Mouse (Mus musculus) forebrain, embryonic 10.5 days (tissue): Measurements from ENCODE around the gene Sipa1. TPM values are rescaled to one million over a fixed set of nuclear protein-coding genes. Genes with fewer than 3 reads are reported as not detected.

Experiments used
- DNase-seq: peaks from one replicate; pipeline ENCODE4 v3.0.0-alpha.2; 2017; ENCODE audit warnings: low spot score; ENCODE audit errors: extremely low spot score
- H3K27ac ChIP-seq: fragments of 300-500 bp; sonication (generic); 2 replicates; pipeline ENCODE4 v1.5.1; 2016; ENCODE audit warnings: mild to moderate bottlenecking
- H3K27me3 ChIP-seq: fragments of 300-500 bp; sonication (generic); 2 replicates; pipeline ENCODE4 v1.6.1; 2016; ENCODE audit warnings: mild to moderate bottlenecking; ENCODE audit not compliant: poor library complexity, severe bottlenecking
- H3K36me3 ChIP-seq: fragments of 300-500 bp; sonication (generic); replicated peaks from 2 replicates; pipeline ENCODE4 v1.6.1; 2016; ENCODE audit warnings: mild to moderate bottlenecking, moderate library complexity
- H3K4me1 ChIP-seq: fragments of 300-500 bp; sonication (generic); 2 replicates; pipeline ENCODE4 v1.6.1; 2016
- H3K4me3 ChIP-seq: fragments of 300-500 bp; sonication (generic); 2 replicates; pipeline ENCODE4 v1.5.1; 2016; ENCODE audit warnings: mild to moderate bottlenecking, moderate library complexity
- H3K9me3 ChIP-seq: fragments of 300-500 bp; sonication (generic); 2 replicates; pipeline ENCODE4 v1.6.1; 2016; ENCODE audit warnings: mild to moderate bottlenecking, moderate library complexity
- WGBS: fragments of 180-500 bp; shearing (Covaris S2); methylation state at CpG from one replicate; pipeline ENCODE4 v1.1.7; 2016; 5-methylcytosine and 5-hydroxymethylcytosine counted together
- microRNA-seq: library from miRNA; unstranded; fragments of <30 nt; microRNA quantifications from one replicate; pipeline ENCODE4, GENCODE M21; 2017
- polyA plus RNA-seq: library from polyadenylated mRNA; unstranded; fragments of >200 nt; fragmentation: Nextera tagmentation; extraction: Ambion mirVana; gene quantifications from 2 replicates; pipeline ENCODE4 v1.2.1, GENCODE M21; 2016

Gene Sipa1
- polyA plus RNA-seq, 1 experiment from 2014 or later = 20.9 TPM

- 95% methylated on average over 26 of the region's 26 CpGs for WGBS
- H3K9me3 ChIP-seq = no peaks in the 10 kb centered on the region
- H3K36me3 ChIP-seq = peaks cover 62% of the 10 kb centered on the region
Measured at GRCm38 (mm10) chr19:5607705-5608410, 55.6 kb downstream of the Sipa1 start.

GRCm38 (mm10) chr19:5606196-5606595 lies 57.3 kb downstream of the Sipa1 start:
- 89% methylated on average over 8 of the region's 8 CpGs for WGBS
- H3K36me3 ChIP-seq = peaks cover 66% of the 10 kb centered on the region
- DNase-seq = no peak
- no peaks in the 10 kb centered on the region for H3K9me3 ChIP-seq
- 0 out of 2 replicates have a peak overlapping the region, but pooled peaks have one; percentile 14 for H3K4me3 ChIP-seq
- H3K27me3 ChIP-seq = no peaks in the 10 kb centered on the region
- H3K27ac ChIP-seq = no peak overlapping the region
- H3K4me1 ChIP-seq = peaks cover 53% of the 10 kb centered on the region

More at GRCm38 (mm10) chr19:5607705-5608410, 55.6 kb downstream of the Sipa1 start:
- peaks cover 43% of the 10 kb centered on the region for H3K4me1 ChIP-seq
- no peak for DNase-seq
- no peaks in the 10 kb centered on the region for H3K27me3 ChIP-seq
- peak overlapping the region; percentile 84; the same call in 1 of the 2 replicates for H3K4me3 ChIP-seq
- 0 out of 2 replicates have a peak overlapping the region, but pooled peaks have one; percentile 99 for H3K27ac ChIP-seq

GRCm38 (mm10) chr19:5605126-5605525 lies 58.4 kb downstream of the Sipa1 start:
- 88% methylated on average over 7 of the region's 7 CpGs for WGBS
- no peak for DNase-seq
- no peaks in the 10 kb centered on the region for H3K27me3 ChIP-seq
- H3K4me1 ChIP-seq = peaks cover 43% of the 10 kb centered on the region
- no peaks in the 10 kb centered on the region for H3K9me3 ChIP-seq
- no peak overlapping the region for H3K27ac ChIP-seq
- peak overlapping the region; percentile 14; the same call in 1 of the 2 replicates for H3K4me3 ChIP-seq
- peaks cover 66% of the 10 kb centered on the region for H3K36me3 ChIP-seq

- peaks cover 33% of the 10 kb centered on the region for H3K4me1 ChIP-seq
- H3K27me3 ChIP-seq = no peaks in the 10 kb centered on the region
- no peak overlapping the region for H3K27ac ChIP-seq
- H3K4me3 ChIP-seq = peak overlapping the region; percentile 100; the same call in 1 of the 2 replicates
- peaks cover 63% of the 10 kb centered on the region for H3K36me3 ChIP-seq
- 96% methylated on average over 7 of the region's 7 CpGs for WGBS
- no peaks in the 10 kb centered on the region for H3K9me3 ChIP-seq
- DNase-seq = no peak
Measured at GRCm38 (mm10) chr19:5603664-5604063, 59.8 kb downstream of the Sipa1 start.

GRCm38 (mm10) chr19:5601752-5602541 lies 61.6 kb downstream of the Sipa1 start, which contains the start of gene Rnaseh2c:
Gene Rnaseh2c (plus strand): TSS chr19:5601873.
- H3K36me3 ChIP-seq = peaks cover 45% of the 10 kb centered on the region
- no peaks in the 10 kb centered on the region for H3K27me3 ChIP-seq
- H3K4me1 ChIP-seq = peaks cover 25% of the 10 kb centered on the region
- peak within 1 kb of the TSS; percentile 97 for H3K27ac ChIP-seq
- peak; percentile 80 for DNase-seq
- peak within 1 kb of the TSS; percentile 100 for H3K4me3 ChIP-seq
- H3K9me3 ChIP-seq = no peaks in the 10 kb centered on the region
- under 1% methylated on average over 64 of the region's 64 CpGs for WGBS

Small RNA genes lying within 50 kb of the gene (microRNA-seq; reads per million reads assigned to microRNA genes)
- not detected for gene Mir6987

Other genes with a start within 250 kb of the Sipa1 start
- 198 and 208 TPM in 2 replicates for gene Drap1, start 238.7 kb downstream of the Sipa1 start, polyA plus RNA-seq
- gene AI837181, start 238.6 kb downstream of the Sipa1 start, polyA plus RNA-seq = 42.2 and 42.3 TPM in 2 replicates
- not detected in 2 replicates for gene Fosl1, start 216.2 kb downstream of the Sipa1 start, polyA plus RNA-seq
- 5.5 and 6.7 TPM in 2 replicates for gene Ccdc85b, start 205.8 kb downstream of the Sipa1 start, polyA plus RNA-seq
- gene Fibp, start 203.1 kb downstream of the Sipa1 start, polyA plus RNA-seq = 93.1 TPM in 2 replicates
- gene Ctsw, start 195.2 kb downstream of the Sipa1 start, polyA plus RNA-seq = 1.1 and 1.4 TPM in 2 replicates
- 46.9 and 50.9 TPM in 2 replicates for gene Efemp2, start 189.8 kb downstream of the Sipa1 start, polyA plus RNA-seq
- 40.9 and 42.9 TPM in 2 replicates for gene Mus81, start 175.3 kb downstream of the Sipa1 start, polyA plus RNA-seq
- 2,991 and 3,010 TPM in 2 replicates for gene Cfl1, start 173.3 kb downstream of the Sipa1 start, polyA plus RNA-seq
- gene 1700020D05Rik, start 159.9 kb downstream of the Sipa1 start, polyA plus RNA-seq = not detected in 2 replicates
- gene Snx32, start 153.2 kb downstream of the Sipa1 start, polyA plus RNA-seq = 7.0 and 7.9 TPM in 2 replicates
- 0.37 and 0.52 TPM in 2 replicates for gene Ovol1, start 103.1 kb downstream of the Sipa1 start, polyA plus RNA-seq
- gene Ap5b1, start 95.7 kb downstream of the Sipa1 start, polyA plus RNA-seq = 2.0 TPM in 2 replicates
- gene Rnaseh2c, start 61.8 kb downstream of the Sipa1 start, polyA plus RNA-seq = 187 and 200 TPM in 2 replicates
- gene Kat5, start 53.5 kb downstream of the Sipa1 start, polyA plus RNA-seq = 64.9 and 67.9 TPM in 2 replicates
- 30.3 and 31.2 TPM in 2 replicates for gene Rela, start 26.2 kb downstream of the Sipa1 start, polyA plus RNA-seq
- gene Map3k11, start 25.0 kb upstream of the Sipa1 start, polyA plus RNA-seq = 26.3 and 30.1 TPM in 2 replicates
- gene Pcnx3, start 25.2 kb upstream of the Sipa1 start, polyA plus RNA-seq = 26.8 and 27.1 TPM in 2 replicates
- 0.19 TPM in 1 of 2 replicates, not detected in the other for gene Kcnk7, start 40.7 kb upstream of the Sipa1 start, polyA plus RNA-seq
- 6.6 and 8.4 TPM in 2 replicates for gene Ehbp1l1, start 62.6 kb upstream of the Sipa1 start, polyA plus RNA-seq
- gene Fam89b, start 65.9 kb upstream of the Sipa1 start, polyA plus RNA-seq = 120 and 127 TPM in 2 replicates
- 2.6 and 4.9 TPM in 2 replicates for gene Ltbp3, start 77.2 kb upstream of the Sipa1 start, polyA plus RNA-seq
- 63.4 and 64.6 TPM in 2 replicates for gene Scyl1, start 107.7 kb upstream of the Sipa1 start, polyA plus RNA-seq
- gene Frmd8, start 211.6 kb upstream of the Sipa1 start, polyA plus RNA-seq = 36.9 and 40.6 TPM in 2 replicates
- 1.5 and 2.0 TPM in 2 replicates for gene Slc25a45, start 214.1 kb upstream of the Sipa1 start, polyA plus RNA-seq
- gene Tigd3, start 230.4 kb upstream of the Sipa1 start, polyA plus RNA-seq = 9.0 and 9.1 TPM in 2 replicates
- 246 and 247 TPM in 2 replicates for gene Dpf2, start 249.3 kb upstream of the Sipa1 start, polyA plus RNA-seq